Mouse (Mus musculus) small intestine, adult 2 months (tissue): ENCODE data around the gene Runx3. TPM values are rescaled to one million over a fixed set of nuclear protein-coding genes. Genes with fewer than 3 reads are reported as not detected.

ENCODE experiments used
- H3K27ac ChIP-seq: fragments of 200-500 bp; 2 replicates; pipeline ENCODE4 v1.5.1; 2012; ENCODE audit warnings: low read depth, low read length, control low read depth, inconsistent platforms; ENCODE audit not compliant: insufficient read depth
- H3K27me3 ChIP-seq: fragments of 200-500 bp; 2 replicates; pipeline ENCODE4 v1.6.1; 2012; ENCODE audit warnings: mild to moderate bottlenecking, moderate library complexity, low read length, inconsistent platforms; ENCODE audit not compliant: control insufficient read depth, insufficient read depth
- H3K36me3 ChIP-seq: fragments of 200-500 bp; 2 replicates; pipeline ENCODE4 v1.6.1; 2012; ENCODE audit warnings: mild to moderate bottlenecking, low read length, control low read depth, inconsistent platforms; ENCODE audit not compliant: control insufficient read depth, insufficient read depth
- H3K4me1 ChIP-seq: fragments of 200-500 bp; 2 replicates; pipeline ENCODE4 v1.6.1; 2012; ENCODE audit warnings: low read length, inconsistent platforms, mixed read lengths; ENCODE audit not compliant: control insufficient read depth, insufficient read depth, insufficient read length
- H3K4me3 ChIP-seq: fragments of 200-500 bp; 2 replicates; pipeline ENCODE4 v1.5.1; 2012; ENCODE audit warnings: low read depth, mild to moderate bottlenecking, control low read depth, inconsistent platforms, low read length, moderate library complexity
- CTCF ChIP-seq: fragments of 200-500 bp; IDR thresholded peaks from 2 replicates; pipeline ENCODE4 v1.5.1; 2012; ENCODE audit warnings: low read depth, mild to moderate bottlenecking, control low read depth, inconsistent platforms, low read length, moderate library complexity, mixed read lengths; ENCODE audit not compliant: insufficient replicate concordance, insufficient read length; ENCODE audit errors: extremely low read depth
- POLR2A ChIP-seq: fragments of 200-500 bp; IDR thresholded peaks from 2 replicates; pipeline ENCODE4 v1.6.1; 2012; ENCODE audit warnings: low read depth, mild to moderate bottlenecking, control low read depth, inconsistent platforms, low read length, moderate library complexity
- WGBS: fragments of 180-500 bp; shearing (Covaris S2); methylation state at CpG from one replicate; pipeline ENCODE4 v1.1.7; 2018; 5-methylcytosine and 5-hydroxymethylcytosine counted together
- polyA plus RNA-seq: library from polyadenylated mRNA; depleted of rRNA; stranded (reverse); fragments of >200 nt; gene quantifications from 2 replicates; pipeline ENCODE4 v1.2.3, GENCODE M21; 2012

Runx3 gene
- polyA plus RNA-seq, 1 experiment = 23.7 TPM

DNA sequence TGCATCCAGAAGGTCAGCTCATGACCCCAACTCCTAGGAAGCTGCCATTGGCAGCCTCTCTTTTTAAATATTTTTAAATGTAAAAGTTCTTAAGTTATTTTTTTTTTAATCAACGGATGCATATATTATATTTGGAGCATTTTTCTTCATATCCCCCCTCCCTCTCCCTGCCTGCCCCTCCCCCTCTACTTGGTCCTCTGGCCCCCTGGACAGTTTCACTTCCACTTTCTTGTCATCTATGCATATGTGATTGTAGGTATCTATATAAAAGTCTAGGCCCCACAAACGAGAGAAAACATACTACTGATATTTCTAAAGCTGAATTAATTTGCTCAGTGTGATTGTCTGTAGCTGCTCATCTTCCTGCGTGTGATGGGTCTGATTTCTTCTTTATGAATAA, 4.7 kb downstream of the Runx3 start:
- Histone ChIP-seq H3K36me3 (no peaks in the 10 kb centered on the region), H3K27me3 (no peaks in the 10 kb centered on the region), H3K4me1 (peaks cover 2% of the 10 kb centered on the region; the same call in 1 of the 2 replicates), H3K27ac (no peak overlapping the region), H3K4me3 (no peak overlapping the region)
- WGBS = 68% methylated on average over 3 of the region's 3 CpGs
- TF ChIP-seq CTCF (no peak), POLR2A (no peak)

GRCm38 (mm10) chr4:135126385-135126784, 5.9 kb downstream of the Runx3 start:
- peaks cover 2% of the 10 kb centered on the region; the same call in 1 of the 2 replicates for H3K4me1 ChIP-seq
- no peak overlapping the region for H3K27ac ChIP-seq
- no peaks in the 10 kb centered on the region for H3K27me3 ChIP-seq
- WGBS = 59% methylated on average over 5 of the region's 5 CpGs
- no peaks in the 10 kb centered on the region for H3K36me3 ChIP-seq
- H3K4me3 ChIP-seq = no peak overlapping the region
- TF ChIP-seq POLR2A = no peak
- TF ChIP-seq CTCF = peak; percentile 11; the same call in 1 of the 2 replicates

DNA sequence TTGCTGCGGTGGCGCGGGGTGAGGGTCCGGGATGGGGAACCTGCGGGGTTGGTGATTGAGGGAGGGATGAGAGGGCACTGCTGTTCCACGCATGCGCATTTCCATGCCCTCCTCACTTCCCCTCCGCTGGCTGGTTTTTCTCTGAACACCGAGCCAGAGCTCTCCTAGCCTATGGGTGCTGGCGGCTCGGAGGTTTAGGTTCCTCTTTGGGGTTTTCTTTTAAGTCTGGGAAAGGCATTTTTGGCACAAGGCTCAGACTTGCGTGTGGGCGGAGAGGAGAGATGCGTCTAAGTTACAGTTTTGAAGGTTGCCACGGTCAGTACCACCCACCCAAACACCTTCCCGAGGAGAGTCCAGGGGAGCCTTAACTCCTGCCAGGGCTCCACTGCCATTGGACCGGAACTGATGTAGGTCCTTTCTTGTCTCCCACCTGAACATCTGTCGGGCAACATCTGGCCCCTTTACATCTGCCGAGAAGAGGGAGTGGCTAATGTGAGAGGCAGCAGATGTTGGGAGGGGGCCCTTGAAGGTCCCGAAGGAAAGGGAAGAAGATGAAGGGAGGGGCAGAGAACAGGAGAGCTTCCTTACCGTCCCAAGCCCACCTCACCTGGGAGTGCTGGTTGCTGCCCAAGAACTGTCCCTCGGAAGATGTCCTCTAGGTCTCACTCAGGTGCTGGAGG, 8.5 kb downstream of the Runx3 start:
- TF ChIP-seq CTCF = no peak
- TF ChIP-seq POLR2A = no peak
- peak overlapping the region; percentile 28 for H3K4me3 ChIP-seq
- no peaks in the 10 kb centered on the region for H3K36me3 ChIP-seq
- H3K27ac ChIP-seq = peak overlapping the region; percentile 7; the same call in 1 of the 2 replicates
- H3K4me1 ChIP-seq = peaks cover 2% of the 10 kb centered on the region; the same call in 1 of the 2 replicates
- WGBS = 18% methylated on average over 22 of the region's 22 CpGs
- H3K27me3 ChIP-seq = no peaks in the 10 kb centered on the region

DNA sequence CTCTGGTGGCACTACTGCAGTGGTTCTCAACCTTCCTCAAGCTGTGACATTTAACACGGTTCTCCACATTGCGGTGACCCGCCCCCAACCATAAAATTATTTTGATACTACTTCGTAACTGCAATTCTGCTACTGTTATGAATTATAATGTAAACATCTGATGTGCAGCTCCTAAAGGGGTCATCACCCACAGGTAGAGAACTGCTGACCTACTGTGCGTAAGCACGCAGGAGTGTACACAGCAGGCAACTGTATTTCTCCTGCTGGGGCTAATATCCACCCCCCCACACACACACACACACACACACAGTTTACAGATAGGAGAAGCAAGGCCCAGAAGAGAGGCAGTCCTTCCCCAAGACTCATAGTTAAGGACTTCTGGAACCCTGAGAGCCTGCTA, 9.7 kb downstream of the Runx3 start:
- H3K4me3 ChIP-seq = no peak overlapping the region
- no peak for TF ChIP-seq CTCF
- TF ChIP-seq POLR2A = no peak
- WGBS = 72% methylated on average over 6 of the region's 6 CpGs

GRCm38 (mm10) chr4:135131145-135131544, 10.7 kb downstream of the Runx3 start:
- Histone ChIP-seq H3K27ac (no peak overlapping the region), H3K36me3 (no peaks in the 10 kb centered on the region), H3K27me3 (no peaks in the 10 kb centered on the region), H3K4me1 (peaks cover 2% of the 10 kb centered on the region; the same call in 1 of the 2 replicates), H3K4me3 (no peak overlapping the region)
- 73% methylated on average over 6 of the region's 6 CpGs for WGBS
- no peak for TF ChIP-seq CTCF
- TF ChIP-seq POLR2A = no peak

More for the DNA sequence above, 9.7 kb downstream of the Runx3 start:
- Histone ChIP-seq H3K4me1 (peaks cover 2% of the 10 kb centered on the region; the same call in 1 of the 2 replicates), H3K27ac (no peak overlapping the region), H3K27me3 (no peaks in the 10 kb centered on the region), H3K36me3 (no peaks in the 10 kb centered on the region)

- H3K27ac ChIP-seq = no peak overlapping the region
- no peaks in the 10 kb centered on the region for H3K36me3 ChIP-seq
- 72% methylated on average over 12 of the region's 12 CpGs for WGBS
- peaks cover 2% of the 10 kb centered on the region; the same call in 1 of the 2 replicates for H3K4me1 ChIP-seq
- TF ChIP-seq CTCF (no peak), POLR2A (no peak)
- H3K4me3 ChIP-seq = no peak overlapping the region
- no peaks in the 10 kb centered on the region for H3K27me3 ChIP-seq
These were observed 12.3 kb downstream of the Runx3 start for GRCm38 (mm10) chr4:135132797-135133196.

DNA sequence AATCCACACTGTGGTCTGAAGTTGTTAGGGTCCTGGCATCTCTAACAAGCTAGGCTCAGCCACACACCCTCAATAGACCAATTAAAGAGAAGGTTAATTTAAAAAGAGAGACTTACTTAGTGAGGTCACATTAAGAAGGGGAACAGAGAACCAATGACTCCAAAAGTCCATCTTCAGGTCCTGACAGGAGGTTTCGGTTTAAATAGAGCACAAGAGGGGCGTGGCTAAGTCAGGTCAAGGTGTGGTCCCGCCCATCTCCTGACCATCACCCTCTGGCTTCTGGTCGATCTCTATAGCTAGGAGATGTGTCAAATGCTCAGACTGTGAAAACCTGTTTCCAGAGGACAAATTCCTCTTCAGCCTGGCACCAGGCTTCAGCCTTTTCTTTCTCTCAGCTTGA, 13.3 kb downstream of the Runx3 start:
- H3K27ac ChIP-seq = no peak overlapping the region
- H3K36me3 ChIP-seq = no peaks in the 10 kb centered on the region
- H3K4me3 ChIP-seq = no peak overlapping the region
- H3K4me1 ChIP-seq = peaks cover under 1% of the 10 kb centered on the region; the same call in 1 of the 2 replicates
- WGBS = 28% methylated on average over 4 of the region's 4 CpGs
- TF ChIP-seq CTCF = no peak
- TF ChIP-seq POLR2A = no peak
- no peaks in the 10 kb centered on the region for H3K27me3 ChIP-seq
